Mouse (Mus musculus) CH12.LX (cell line): ENCODE data around the gene Dync1i1. TPM values are rescaled to one million over a fixed set of nuclear protein-coding genes. Genes with fewer than 3 reads are reported as not detected.
A peak's percentile ranks its signal among the peaks of the same experiment; 100 is the strongest.

ENCODE experiments used
- DNase-seq: peaks from one replicate; pipeline ENCODE4 v3.0.0-alpha.2; 2013; ENCODE audit errors: extremely low read depth
- H3K27ac ChIP-seq: 2 replicates; pipeline ENCODE4 v1.5.1; 2012; ENCODE audit warnings: low read depth, mild to moderate bottlenecking, control low read depth, moderate library complexity; ENCODE audit not compliant: insufficient read depth
- H3K27me3 ChIP-seq: replicated peaks from 2 replicates; pipeline ENCODE3; 2012; ENCODE audit warnings: inconsistent platforms
- H3K36me3 ChIP-seq, 2 experiments: replicated peaks in 1 of 2; 2 replicates each; pipeline versions ENCODE3 to v1.6.1; 2012; ENCODE audit warnings: inconsistent platforms in 1 of 2, low read length in 1 of 2, mild to moderate bottlenecking in 1 of 2, mixed read lengths in 1 of 2, moderate library complexity in 1 of 2; ENCODE audit not compliant: control insufficient read depth in 1 of 2, insufficient read depth in 1 of 2
- H3K4me1 ChIP-seq, 2 experiments: 2 replicates each; pipeline ENCODE4 v1.6.1; 2012; ENCODE audit warnings: inconsistent platforms in 1 of 2, moderate library complexity in 1 of 2; ENCODE audit not compliant: insufficient read depth in 2 of 2, control insufficient read depth in 1 of 2
- H3K4me2 ChIP-seq: 2 replicates; pipeline ENCODE4 v1.6.1; 2012; ENCODE audit warnings: low read depth, mild to moderate bottlenecking, control low read depth; ENCODE audit not compliant: poor library complexity, insufficient read depth, severe bottlenecking
- H3K4me3 ChIP-seq, 3 experiments: fragments of 150-350 bp in 1 of 3; sonication (generic) in 1 of 3; replicated peaks in 1 of 3; 2 replicates each; pipeline versions ENCODE3 to v1.5.1; 2011 to 2012; ENCODE audit warnings: low read depth in 2 of 3, low read length in 2 of 3, mild to moderate bottlenecking in 2 of 3, moderate library complexity in 2 of 3, control low read depth in 1 of 3, improper control_type of control experiment in 1 of 3, inconsistent platforms in 1 of 3, mixed read lengths in 1 of 3; ENCODE audit not compliant: poor library complexity in 1 of 3
- H3K79me2 ChIP-seq: replicated peaks from 2 replicates; pipeline ENCODE4 v1.6.1; 2012; ENCODE audit warnings: mild to moderate bottlenecking, moderate library complexity; ENCODE audit not compliant: control insufficient read depth, poor library complexity, insufficient read depth, severe bottlenecking; ENCODE audit errors: extremely low read depth
- H3K9ac ChIP-seq: 2 replicates; pipeline ENCODE4 v1.6.1; 2012; ENCODE audit warnings: low read depth, mild to moderate bottlenecking, control low read depth, moderate library complexity; ENCODE audit not compliant: insufficient read depth
- H3K9me3 ChIP-seq: replicated peaks from 2 replicates; pipeline ENCODE3; 2012; ENCODE audit warnings: low read length, inconsistent platforms, mixed read lengths
- BHLHE40 ChIP-seq: IDR thresholded peaks from 2 replicates; pipeline ENCODE4 v1.6.1; 2011; ENCODE audit warnings: mild to moderate bottlenecking, low read depth, low read length, improper control_type of control experiment
- CHD1 ChIP-seq: IDR thresholded peaks from 2 replicates; pipeline ENCODE4 v1.6.1; 2012; ENCODE audit warnings: low read depth, low read length, improper control_type of control experiment, inconsistent platforms
- CHD2 ChIP-seq: IDR thresholded peaks from 2 replicates; pipeline ENCODE4 v1.6.1; 2011; ENCODE audit warnings: low read length, improper control_type of control experiment
- CTCF ChIP-seq, 2 experiments: IDR thresholded peaks in 1 of 2; conservative IDR thresholded peaks in 1 of 2; 2 replicates each; pipeline ENCODE4 v1.5.1; 2011 to 2012; ENCODE audit warnings: low read depth in 2 of 2, low read length in 2 of 2, improper control_type of control experiment in 1 of 2, inconsistent platforms in 1 of 2, mild to moderate bottlenecking in 1 of 2, moderate library complexity in 1 of 2
- E2F4 ChIP-seq: IDR thresholded peaks from 2 replicates; pipeline ENCODE4 v1.6.1; 2011; ENCODE audit warnings: low read depth, low read length, improper control_type of control experiment; ENCODE audit not compliant: insufficient replicate concordance
- EP300 ChIP-seq: IDR thresholded peaks from 2 replicates; pipeline ENCODE4 v1.6.1; 2011; ENCODE audit warnings: low read length, improper control_type of control experiment
- ETS1 ChIP-seq: conservative IDR thresholded peaks from 2 replicates; pipeline ENCODE4 v1.6.1; 2012; ENCODE audit warnings: low read depth, mild to moderate bottlenecking, inconsistent platforms, low read length, improper control_type of control experiment, moderate library complexity
- GABPA ChIP-seq: IDR thresholded peaks from 2 replicates; pipeline ENCODE4 v1.6.1; 2012; ENCODE audit warnings: low read depth, low read length, improper control_type of control experiment, inconsistent platforms; ENCODE audit not compliant: insufficient replicate concordance
- HCFC1 ChIP-seq: IDR thresholded peaks from 2 replicates; pipeline ENCODE4 v1.6.1; 2012; ENCODE audit warnings: low read depth, mild to moderate bottlenecking, inconsistent platforms, low read length, improper control_type of control experiment
- IRF4 ChIP-seq: IDR thresholded peaks from 2 replicates; pipeline ENCODE4 v1.6.1; 2014; ENCODE audit warnings: low read depth, mild to moderate bottlenecking, inconsistent platforms, low read length, improper control_type of control experiment
- JUN ChIP-seq: IDR thresholded peaks from 2 replicates; pipeline ENCODE4 v1.6.1; 2011; ENCODE audit warnings: low read depth, mild to moderate bottlenecking, low read length, improper control_type of control experiment, moderate library complexity; ENCODE audit not compliant: insufficient read depth
- MAZ ChIP-seq: IDR thresholded peaks from 2 replicates; pipeline ENCODE4 v1.6.1; 2012; ENCODE audit warnings: low read depth, mild to moderate bottlenecking, inconsistent platforms, low read length, improper control_type of control experiment, moderate library complexity
- MXI1 ChIP-seq: IDR thresholded peaks from 2 replicates; pipeline ENCODE4 v1.6.1; 2011; ENCODE audit warnings: mild to moderate bottlenecking, low read depth, low read length, improper control_type of control experiment
- MYC ChIP-seq: IDR thresholded peaks from 2 replicates; pipeline ENCODE4 v1.6.1; 2011; ENCODE audit warnings: low read depth, mild to moderate bottlenecking, improper control_type of control experiment, low read length
- NELFE ChIP-seq: IDR thresholded peaks from 2 replicates; pipeline ENCODE4 v1.6.1; 2011; ENCODE audit warnings: low read depth, low read length, improper control_type of control experiment
- PAX5 ChIP-seq: IDR thresholded peaks from 2 replicates; pipeline ENCODE4 v1.6.1; 2012; ENCODE audit warnings: low read length, inconsistent platforms, mixed read lengths
- RAD21 ChIP-seq: IDR thresholded peaks from 2 replicates; pipeline ENCODE4 v1.6.1; 2011; ENCODE audit warnings: low read depth, mild to moderate bottlenecking, low read length, improper control_type of control experiment, moderate library complexity
- SIN3A ChIP-seq: IDR thresholded peaks from 2 replicates; pipeline ENCODE4 v1.6.1; 2012; ENCODE audit warnings: low read length, improper control_type of control experiment, inconsistent platforms
- SMC3 ChIP-seq: IDR thresholded peaks from 2 replicates; pipeline ENCODE4 v1.6.1; 2011; ENCODE audit warnings: low read depth, low read length, improper control_type of control experiment
- TCF12 ChIP-seq: IDR thresholded peaks from 2 replicates; pipeline ENCODE4 v1.6.1; 2014; ENCODE audit warnings: low read depth, mild to moderate bottlenecking, inconsistent platforms, low read length, improper control_type of control experiment
- ZC3H11A ChIP-seq: IDR thresholded peaks from 2 replicates; pipeline ENCODE4 v1.6.1; 2012; ENCODE audit warnings: low read depth, mild to moderate bottlenecking, inconsistent platforms, low read length, improper control_type of control experiment
- ZKSCAN1 ChIP-seq: IDR thresholded peaks from 2 replicates; pipeline ENCODE4 v1.6.1; 2012; ENCODE audit warnings: low read depth, inconsistent platforms, low read length, improper control_type of control experiment, borderline replicate concordance
- dilution Hi-C: fragments of 300-500 bp; cut with MboI; formaldehyde crosslinking; loops from 2 replicates; pipeline ENCODE4 v1.14.3; 2020; ENCODE audit warnings: low sequenced_read_pairs; ENCODE audit not compliant: extremely low pct_unique_long_range_greater_than_20kb, extremely low pct_ligation_motif_present
- in situ Hi-C: fragments of 300-500 bp; cut with MboI; formaldehyde crosslinking; loops from 3 replicates; pipeline ENCODE4 v1.14.3; 2019; ENCODE audit warnings: low sequenced_read_pairs, low pct_ligation_motif_present, low pct_unique_long_range_greater_than_20kb, mixed read lengths
- polyA plus RNA-seq: library from polyadenylated mRNA; unstranded; fragments of >175 nt; gene quantifications from 2 replicates; pipeline ENCODE4 v1.2.1, GENCODE M21; 2012; ENCODE audit warnings: low read depth; ENCODE audit not compliant: insufficient read length
- total RNA-seq, 2 experiments: library from RNA; depleted of rRNA; stranded (reverse); fragments of 300-350 nt in 1 of 2; fragments of >200 nt in 1 of 2; gene quantifications; 2 replicates each; pipeline ENCODE4 v1.2.3; 2012 to 2014

Dync1i1 gene
- total and polyA plus RNA-seq, 3 experiments: not detected

- dilution Hi-C loops (no loop called here), in situ Hi-C loops (no loop called here)
- TF ChIP-seq RAD21 (peak; percentile 0), EP300 (no peak)
Observed at GRCm38 (mm10) chr6:5795314-5795713, 69.9 kb downstream of the Dync1i1 start.

GRCm38 (mm10) chr6:5802124-5802839 lies 76.8 kb downstream of the Dync1i1 start:
- in situ Hi-C loops: loop anchor here (5.0 kb wide), 1 partner anchor 160 kb away; no protein-coding TSS in a partner anchor
- dilution Hi-C loops: no loop called here

More at GRCm38 (mm10) chr6:5795314-5795713, 69.9 kb downstream of the Dync1i1 start:
- no peaks in the 10 kb centered on the region for H3K36me3 ChIP-seq
- no peak overlapping the region for H3K4me3 ChIP-seq
- H3K27ac ChIP-seq: no peak overlapping the region
- H3K4me2 ChIP-seq: no peak overlapping the region
- DNase-seq: no peak
- no peaks in the 10 kb centered on the region for H3K27me3 ChIP-seq
- H3K4me1 ChIP-seq: no peaks in the 10 kb centered on the region
- no peak overlapping the region for H3K9ac ChIP-seq
- H3K79me2 ChIP-seq: no peaks in the 10 kb centered on the region
- no peaks in the 10 kb centered on the region for H3K9me3 ChIP-seq

GRCm38 (mm10) chr6:5802840-5803491 lies 77.5 kb downstream of the Dync1i1 start:
- Histone ChIP-seq H3K9ac (no peak overlapping the region), H3K27me3 (no peaks in the 10 kb centered on the region)
- DNase-seq: no peak
- dilution Hi-C loops: no loop called here
- TF ChIP-seq E2F4: no peak
- no peak for TF ChIP-seq CHD1
- TF ChIP-seq GABPA: no peak
- TF ChIP-seq MXI1: no peak
- no peak for TF ChIP-seq PAX5
- TF ChIP-seq SIN3A: no peak
- TF ChIP-seq NELFE: no peak
- no peak for TF ChIP-seq HCFC1
- no peak for TF ChIP-seq MAZ
- TF ChIP-seq IRF4: no peak
- no peak for TF ChIP-seq BHLHE40
- TF ChIP-seq JUN: no peak
- no peak for TF ChIP-seq CHD2
- no peak for TF ChIP-seq EP300
- TF ChIP-seq, all 38 proteins: peak for 0
- Histone ChIP-seq H3K79me2 (no peaks in the 10 kb centered on the region), H3K27ac (no peak overlapping the region), H3K4me3 (no peak overlapping the region), H3K4me2 (no peak overlapping the region), H3K36me3 (no peaks in the 10 kb centered on the region), H3K4me1 (no peaks in the 10 kb centered on the region), H3K9me3 (no peaks in the 10 kb centered on the region)
- in situ Hi-C loops: loop anchor here (5.0 kb wide), 1 partner anchor 161 kb away; no protein-coding TSS in a partner anchor

More at GRCm38 (mm10) chr6:5802124-5802839, 76.8 kb downstream of the Dync1i1 start:
- Histone ChIP-seq H3K4me2 (no peak overlapping the region), H3K27me3 (no peaks in the 10 kb centered on the region), H3K4me3 (no peak overlapping the region), H3K4me1 (no peaks in the 10 kb centered on the region), H3K27ac (no peak overlapping the region), H3K79me2 (no peaks in the 10 kb centered on the region), H3K9ac (no peak overlapping the region), H3K36me3 (no peaks in the 10 kb centered on the region), H3K9me3 (no peaks in the 10 kb centered on the region)
- DNase-seq: peak; percentile 60
- TF ChIP-seq CHD1 (no peak), CHD2 (no peak), SMC3 (peak; percentile 76), MYC (no peak), E2F4 (no peak), ZC3H11A (no peak), ZKSCAN1 (no peak), BHLHE40 (no peak), CTCF (conservative IDR thresholded peaks at IDR 0.05 in 1 of 2, IDR thresholded peaks at IDR 0.05 in 1 of 2; ENCODE audit: low read depth in 2 of 2, low read length in 2 of 2) (peak; percentile 23 to 79; a peak in 3 of 4 replicates), TCF12 (no peak), ETS1 (no peak), RAD21 (peak; percentile 75)
